Mouse (Mus musculus) cerebellum, postnatal 4 days (tissue): Measurements from ENCODE around the gene Olfr378.

Experiments used
- DNase-seq, 2 experiments: peaks; one replicate each; pipeline ENCODE4 v3.0.0; 2022; ENCODE audit warnings: low spot score in 2 of 2, mixed read lengths in 1 of 2

Olfr378 gene

GRCm38 (mm10) chr11:73428377-73428776 lies at the start of gene Olfr378:
TSS of gene Olfr378 (minus strand) at chr11:73428477.
- DNase-seq, result no peak

GRCm38 (mm10) chr11:73457408-73457807 lies 29.1 kb upstream of the Olfr378 start, which contains the start of gene Olfr380:
TSS of gene Olfr380 (minus strand) at chr11:73457508.
- DNase-seq, result no peak

DNA sequence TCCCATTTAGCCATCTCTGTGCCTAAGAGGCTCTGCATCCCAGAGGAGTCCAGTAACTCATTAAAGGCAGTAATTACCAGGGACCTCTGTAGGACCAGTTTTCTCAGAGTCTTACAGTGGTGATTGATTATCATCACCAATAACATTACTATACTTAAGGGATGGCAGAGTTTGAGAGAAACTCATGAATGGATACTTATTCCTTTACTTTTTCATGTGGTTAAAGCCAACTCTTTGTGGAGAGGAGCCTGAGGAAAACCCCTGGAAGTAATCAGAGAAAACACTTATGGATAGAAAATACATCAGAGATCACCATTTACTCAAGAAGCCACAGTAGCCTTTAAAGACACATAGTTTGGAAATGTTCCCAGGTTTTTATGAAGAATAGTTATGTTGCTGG lies 28.8 kb downstream of the Olfr378 start, which contains the start of gene Olfr1:
Olfr1 (minus strand) TSS at position 101 of the 400 bp plus-strand sequence.
- no peak for DNase-seq

DNA sequence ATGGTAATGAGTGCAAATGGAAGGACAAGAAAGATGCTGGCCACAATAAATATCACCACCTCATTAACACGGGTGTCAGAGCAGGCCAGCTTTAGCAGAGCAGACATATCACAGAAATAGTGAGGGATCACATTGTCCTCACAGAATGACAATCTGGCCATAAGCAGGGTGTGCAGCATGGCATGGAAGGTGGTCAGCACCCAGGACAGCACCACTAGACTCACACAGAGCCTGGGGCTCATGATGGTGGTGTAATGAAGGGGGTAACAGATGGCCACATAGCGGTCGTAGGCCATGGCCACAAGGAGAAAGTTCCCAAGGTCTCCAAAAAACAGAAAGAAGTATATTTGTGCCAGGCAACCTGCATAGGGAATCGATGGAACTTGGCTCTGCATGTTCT lies 32.9 kb downstream of the Olfr378 start:
- no peak for DNase-seq
